Mouse (Mus musculus): ENCODE data around the gene Napa.
A peak's percentile ranks its signal among the peaks of the same experiment; 100 is the strongest.

Gene Napa

DNA sequence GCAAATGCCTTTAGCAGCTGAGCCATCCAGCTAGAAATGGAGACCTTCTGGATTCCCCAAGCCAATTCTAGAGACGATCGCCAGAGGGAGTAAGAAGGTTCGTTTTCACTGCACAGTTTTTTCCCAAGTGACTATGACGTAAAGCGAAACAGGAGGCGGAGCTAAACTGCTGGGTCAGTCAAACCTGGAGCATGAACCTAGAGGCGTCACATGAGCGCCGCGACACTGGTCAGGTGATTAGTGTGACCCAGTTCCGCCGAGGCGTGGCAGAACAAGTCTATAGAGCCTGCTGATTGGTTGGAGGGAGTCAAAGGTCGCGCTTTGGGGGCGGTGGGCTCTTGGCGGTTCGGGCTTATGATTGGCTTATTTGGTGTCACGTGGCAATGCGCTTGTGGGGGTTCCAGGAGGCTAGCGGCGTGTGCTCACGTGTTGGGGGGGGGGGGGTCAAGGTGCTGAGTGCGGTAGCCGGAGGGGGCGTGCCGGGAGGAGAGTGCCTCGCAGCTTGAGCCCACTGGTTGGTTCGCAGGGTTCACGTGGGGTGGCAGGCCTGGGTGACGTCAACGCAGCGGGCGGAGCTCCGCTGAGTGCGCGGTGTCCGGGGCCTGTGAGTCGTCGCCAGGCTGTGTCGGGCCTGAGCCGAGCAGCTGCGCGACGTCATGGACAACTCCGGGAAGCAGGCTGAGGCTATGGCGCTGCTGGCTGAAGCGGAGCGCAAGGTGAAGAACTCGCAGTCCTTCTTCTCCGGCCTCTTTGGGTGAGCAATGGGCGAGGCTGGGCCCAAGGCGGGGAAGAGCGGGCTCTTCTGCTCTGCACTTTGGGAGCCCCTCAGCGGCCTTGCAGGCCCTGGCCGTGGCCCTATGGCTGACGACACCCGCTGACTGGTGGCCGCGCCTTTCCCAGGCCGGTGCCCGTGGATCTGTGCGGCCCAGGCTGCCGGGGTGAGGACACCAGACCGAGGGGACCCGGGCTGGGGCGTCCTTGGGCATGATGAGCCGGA lies at the start of gene Napa:
Gene Napa, plus strand, starts transcription at position 438 of the 997 bp plus-strand sequence.
- DNase-seq (ENCODE audit: extremely low read depth, insufficient read length, low spot score) = peak; percentile 100

DNA sequence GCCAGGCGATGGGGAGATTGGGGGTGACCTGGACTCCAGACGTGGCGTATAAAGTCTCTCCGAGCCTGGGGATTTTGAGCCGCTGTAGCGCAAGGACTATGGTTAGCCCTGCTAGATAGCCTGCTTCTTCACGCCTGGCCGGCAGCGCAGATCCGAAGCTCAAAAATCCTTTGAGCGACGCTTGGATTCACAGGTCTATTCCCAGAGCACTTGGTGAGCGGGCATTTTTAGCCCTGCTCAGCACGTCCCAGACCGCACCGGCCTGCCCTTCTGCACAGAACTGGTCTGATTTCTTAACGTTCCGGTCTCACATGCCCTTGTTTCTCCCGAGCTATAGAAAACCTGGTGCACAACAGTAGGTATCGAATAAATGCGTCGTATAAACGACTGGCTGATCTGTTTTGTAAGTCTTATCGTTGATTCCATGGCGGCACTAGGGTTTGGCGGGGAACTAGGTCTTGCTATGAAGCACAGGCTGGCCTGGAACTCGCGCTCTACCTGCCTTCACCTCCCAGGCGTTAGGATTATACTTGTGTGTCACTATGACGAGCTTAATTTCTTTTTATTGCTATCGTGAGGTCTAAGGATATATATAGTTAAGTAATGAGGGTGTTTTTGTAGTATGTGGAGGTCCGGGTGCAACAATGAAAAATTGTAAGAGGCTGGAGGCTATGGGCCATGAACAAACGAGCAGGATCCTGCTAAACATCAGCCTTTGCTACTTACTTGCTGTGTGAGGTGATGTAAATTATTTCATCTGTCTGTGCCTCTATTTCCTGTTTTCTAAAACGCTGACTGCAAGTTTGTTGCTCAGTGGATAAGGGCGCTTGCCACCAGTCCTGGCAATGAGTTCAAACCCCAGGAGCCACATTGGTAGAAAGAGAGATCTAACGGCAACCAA lies 49.3 kb upstream of the Napa start:
- no peak for DNase-seq (ENCODE audit: extremely low read depth, insufficient read length, low spot score)

DNA sequence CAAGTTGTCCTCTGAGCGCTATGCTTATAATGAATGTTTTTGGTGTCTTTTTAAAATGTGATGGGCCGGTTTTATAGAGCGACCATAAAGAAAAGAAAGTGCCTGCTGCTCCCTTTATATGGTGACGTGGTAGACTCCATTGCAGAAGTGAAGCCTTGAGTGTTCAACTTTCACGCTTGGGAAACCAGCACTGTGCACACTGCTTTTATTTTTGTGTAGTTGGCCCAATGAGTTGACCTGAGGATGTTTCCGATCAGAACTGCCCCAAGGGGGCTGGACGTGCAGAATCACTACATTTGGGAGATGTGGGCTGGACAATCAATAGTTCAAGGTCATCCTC lies 48.7 kb upstream of the Napa start:
- no peak for DNase-seq (ENCODE audit: extremely low read depth, insufficient read length, low spot score)

DNA sequence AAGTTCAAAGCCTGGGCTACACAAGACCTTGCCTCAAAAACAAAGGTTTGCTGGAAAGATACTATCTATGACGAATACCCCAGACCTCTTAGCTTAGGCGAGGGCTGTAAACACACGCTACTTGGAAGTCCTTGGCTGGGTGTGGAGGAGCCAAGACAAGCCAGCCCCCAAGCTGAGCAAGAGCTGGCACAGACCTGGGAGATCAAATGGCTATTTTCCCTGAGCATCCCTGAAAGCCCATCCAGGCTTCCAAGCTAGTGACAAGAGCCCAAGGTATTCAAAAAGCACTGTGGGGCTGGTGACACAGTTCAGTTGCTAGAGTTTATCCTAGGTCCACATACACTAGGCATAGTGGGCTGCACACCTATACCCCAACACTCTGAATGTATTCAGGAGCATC lies 47.7 kb upstream of the Napa start:
- no peak for DNase-seq (ENCODE audit: extremely low read depth, insufficient read length, low spot score)

DNA sequence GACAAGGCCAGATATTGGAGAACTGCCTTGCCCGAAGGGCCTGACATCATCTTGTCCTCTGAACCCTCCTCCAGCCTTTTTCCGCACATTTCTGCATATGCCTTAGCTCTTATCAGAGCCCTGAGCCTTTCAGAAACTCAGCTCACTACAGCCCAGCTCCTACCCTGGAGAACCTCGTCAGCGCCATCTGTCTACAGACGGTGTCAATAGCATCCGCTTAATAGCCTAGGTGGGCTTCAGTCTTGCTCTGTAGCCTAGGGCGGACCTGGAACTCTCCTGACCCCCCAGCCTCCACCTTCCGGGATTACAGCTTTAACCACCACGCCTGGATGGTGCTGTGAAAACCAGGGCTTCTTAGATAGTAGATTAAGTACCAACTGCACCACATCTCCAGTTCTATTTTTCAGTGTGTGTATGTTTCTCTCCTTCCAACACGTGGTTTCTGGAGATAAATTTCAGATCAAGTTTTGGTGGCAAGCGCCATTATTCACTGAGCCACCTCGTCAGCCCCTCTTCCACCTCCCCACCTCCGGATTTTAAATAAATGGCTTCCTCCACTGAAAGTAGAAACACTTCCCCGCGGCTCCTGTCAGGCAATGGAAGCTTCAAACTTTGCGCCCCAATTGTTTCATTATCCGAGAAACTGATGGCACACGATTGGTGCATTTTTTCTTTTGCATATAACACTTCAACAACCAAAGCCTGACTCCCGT lies 46.2 kb upstream of the Napa start:
- DNase-seq (ENCODE audit: extremely low read depth, insufficient read length, low spot score) = peak; percentile 48

DNA sequence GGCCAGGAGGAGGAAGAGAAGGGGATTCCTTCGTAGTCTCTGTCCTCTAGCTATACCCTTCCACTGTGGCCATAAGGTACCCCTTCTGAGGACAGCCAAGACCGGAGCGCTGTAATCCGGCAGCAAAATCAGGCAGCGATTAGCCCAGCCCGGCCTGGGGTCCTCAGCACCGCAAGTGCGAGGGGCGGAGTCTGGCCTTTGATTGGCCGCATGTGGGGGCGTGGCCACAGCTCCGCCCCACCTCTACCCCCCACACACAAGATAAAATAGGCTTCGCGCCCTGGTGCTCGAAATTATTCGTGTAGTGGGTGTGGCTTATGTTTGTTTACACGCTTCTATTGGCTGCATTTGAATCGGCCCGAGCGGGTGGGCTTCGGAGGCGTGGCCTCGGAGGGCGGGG lies 45.6 kb upstream of the Napa start:
- DNase-seq (ENCODE audit: extremely low read depth, insufficient read length, low spot score) = peak; percentile 97

DNA sequence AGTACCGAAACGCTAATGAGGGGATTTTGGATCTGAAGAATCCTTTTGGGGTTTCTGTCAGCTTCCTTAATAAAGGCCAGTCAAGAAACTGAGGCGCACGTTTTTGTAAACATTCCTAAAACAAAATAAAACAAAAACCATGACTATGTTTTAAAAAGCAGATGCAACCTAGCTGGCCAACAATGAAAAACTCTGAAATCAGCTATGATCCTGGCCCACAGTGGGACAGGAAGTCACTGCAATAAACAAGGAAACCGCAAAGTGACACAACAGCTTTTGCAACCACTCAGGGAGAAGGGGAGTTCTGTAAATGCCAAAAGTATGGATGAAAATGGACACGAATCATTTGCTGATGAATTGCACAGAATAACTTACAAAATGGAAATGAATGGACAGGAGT lies 45.2 kb upstream of the Napa start:
- no peak for DNase-seq (ENCODE audit: extremely low read depth, insufficient read length, low spot score)

DNA sequence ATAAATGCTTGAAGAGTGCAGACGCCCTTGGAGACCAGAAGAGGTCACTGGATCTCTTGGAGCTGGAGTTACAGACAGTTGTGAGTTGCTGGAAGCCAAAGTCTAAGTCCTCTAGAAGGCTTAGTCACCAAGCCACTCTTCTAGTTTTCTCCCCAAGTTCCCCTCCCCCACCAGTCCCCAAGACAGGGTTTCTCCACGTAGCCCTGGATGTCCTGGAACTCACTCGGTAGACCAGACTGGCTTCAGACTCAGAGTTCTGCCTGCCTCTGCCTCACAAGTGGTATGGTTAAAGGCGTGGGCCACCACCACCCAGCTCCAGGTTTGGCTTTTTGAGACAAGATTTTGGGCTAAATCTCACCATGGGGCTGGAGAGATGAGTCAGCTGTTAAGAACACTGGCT lies 43.3 kb upstream of the Napa start:
- peak; percentile 40 for DNase-seq (ENCODE audit: extremely low read depth, insufficient read length, low spot score)

DNA sequence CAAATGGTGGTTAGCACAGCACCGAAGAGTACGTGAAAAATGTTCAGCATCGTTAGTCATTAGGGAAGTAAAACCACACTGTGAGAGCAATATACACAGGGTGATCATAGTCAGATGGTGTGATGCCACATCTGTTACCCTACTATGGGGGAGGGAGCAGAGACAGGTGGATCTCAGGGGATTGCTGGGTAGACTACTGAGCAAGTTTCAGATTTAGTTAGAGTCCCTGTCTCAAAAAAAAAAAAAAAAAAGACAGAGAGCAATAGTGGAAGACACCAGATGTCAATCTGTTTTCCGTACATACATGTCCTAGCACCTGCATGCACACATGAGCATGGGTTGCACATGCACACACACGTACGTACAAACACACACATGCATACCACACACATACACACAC lies 42.6 kb upstream of the Napa start:
- no peak for DNase-seq (ENCODE audit: extremely low read depth, insufficient read length, low spot score)

DNA sequence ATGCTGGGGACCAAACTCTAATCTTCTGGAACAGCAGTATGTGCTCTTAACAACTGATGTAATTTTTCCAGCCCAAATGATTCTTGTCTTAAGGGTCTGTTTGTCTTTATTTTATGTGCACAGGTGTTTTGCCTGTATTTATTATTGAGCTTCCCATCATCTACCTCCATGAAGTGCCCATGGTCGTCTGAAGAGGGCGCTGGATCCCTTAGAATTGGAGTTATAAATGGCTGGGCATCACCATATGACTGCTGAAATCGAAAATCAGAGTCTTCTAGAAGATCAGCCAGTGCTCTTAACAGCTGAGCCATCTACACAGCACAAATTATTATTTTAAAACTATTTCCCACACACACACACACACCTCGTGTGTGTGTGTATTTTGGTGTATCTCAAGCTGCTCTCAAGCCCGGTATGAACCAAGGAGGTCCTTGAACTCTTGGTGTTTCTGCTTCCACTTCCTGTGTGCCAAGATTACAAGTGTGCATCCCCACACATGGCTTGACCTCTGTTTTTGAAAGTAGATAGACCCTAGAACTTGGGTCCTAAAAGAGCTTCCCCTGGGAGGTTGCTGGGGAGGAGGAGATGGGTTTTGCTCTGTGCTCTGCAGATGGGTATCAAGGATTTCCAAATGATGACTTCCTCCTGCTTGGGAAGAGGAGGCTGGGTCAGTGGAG lies 41.7 kb upstream of the Napa start:
- no peak for DNase-seq (ENCODE audit: extremely low read depth, insufficient read length, low spot score)

DNA sequence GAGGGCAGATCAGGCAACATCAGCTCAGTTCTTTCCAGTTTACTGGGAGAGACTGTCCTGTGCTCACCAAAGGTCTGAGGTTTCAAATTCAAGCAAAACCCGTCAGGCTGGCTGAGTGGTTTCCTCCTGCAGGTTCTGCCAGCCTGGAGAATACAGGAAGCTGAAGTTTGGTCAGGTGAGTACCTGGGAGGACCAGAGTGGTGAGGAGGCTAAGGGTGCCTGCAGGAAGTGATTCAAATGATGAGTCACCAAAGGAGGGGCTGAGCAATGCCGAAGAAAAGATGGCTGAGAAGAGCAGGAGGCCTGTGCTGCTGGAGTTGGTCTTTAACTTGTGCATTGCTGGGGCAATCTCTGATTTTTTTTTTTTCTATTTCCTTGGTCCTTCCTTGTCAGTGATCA lies 41.1 kb upstream of the Napa start:
- DNase-seq (ENCODE audit: extremely low read depth, insufficient read length, low spot score) = peak; percentile 39

DNA sequence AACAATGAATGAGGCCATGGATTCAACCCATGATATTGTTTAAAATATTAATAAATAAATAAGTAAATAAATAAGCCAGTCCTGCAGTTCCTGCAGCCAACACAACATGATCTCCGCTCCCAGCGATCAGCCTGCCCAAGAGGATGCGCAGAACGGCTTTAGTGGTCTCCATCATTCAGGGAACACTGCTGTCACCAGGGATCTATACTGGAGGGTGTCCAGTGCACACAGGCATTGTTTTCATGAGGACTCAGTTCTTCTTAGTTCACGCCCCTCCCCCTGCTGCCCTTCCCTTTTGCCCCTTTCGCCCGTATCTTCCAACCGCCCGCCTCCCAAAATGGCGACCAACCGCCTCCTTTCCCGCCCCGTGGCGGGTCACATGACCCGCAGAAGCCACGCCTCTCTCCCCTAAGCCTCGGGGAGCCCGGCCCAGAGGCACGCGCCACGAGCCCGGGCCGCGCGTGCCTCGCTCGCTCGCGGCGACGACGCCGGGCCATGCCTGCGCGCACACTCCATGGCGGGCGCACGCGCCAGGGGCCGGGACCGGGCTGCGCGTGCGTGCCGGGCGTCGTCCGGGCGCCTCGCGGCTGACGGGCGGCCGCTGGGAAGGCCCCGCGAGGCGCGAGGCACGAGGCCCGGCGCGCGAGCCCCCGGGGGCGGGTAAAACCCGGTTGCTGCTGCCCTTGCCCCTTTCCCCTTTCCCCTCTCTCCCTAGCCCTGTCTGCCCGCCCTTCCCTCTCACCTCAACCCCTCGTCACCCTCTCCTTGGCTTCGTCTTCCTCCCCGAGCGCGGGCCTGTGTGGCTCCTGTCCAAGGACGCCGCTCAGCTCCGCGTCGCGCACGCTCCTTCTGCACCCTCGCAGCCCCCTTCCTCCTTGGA lies 36.8 kb upstream of the Napa start, which contains the start of gene Zfp541:
Gene Zfp541, plus strand, starts transcription at position 596 of the 880 bp plus-strand sequence.
- no peak for DNase-seq (ENCODE audit: extremely low read depth, insufficient read length, low spot score)

DNA sequence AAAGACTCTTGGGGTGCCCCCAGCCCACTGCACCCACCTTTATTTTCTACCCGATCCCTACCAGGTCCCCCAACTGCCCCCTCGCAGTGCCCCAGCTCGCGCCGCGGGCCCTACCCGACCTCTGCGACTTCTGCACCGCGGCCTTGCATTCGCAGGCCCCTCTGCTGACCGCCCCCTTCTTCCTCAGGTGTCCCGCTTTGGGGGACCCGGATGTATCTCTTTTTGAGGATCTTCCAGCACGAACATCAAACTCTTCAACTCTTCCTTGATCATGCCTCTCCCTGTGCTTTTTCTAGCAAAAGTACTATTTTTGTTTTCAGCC lies 36.2 kb upstream of the Napa start:
- DNase-seq (ENCODE audit: extremely low read depth, insufficient read length, low spot score) = no peak

DNA sequence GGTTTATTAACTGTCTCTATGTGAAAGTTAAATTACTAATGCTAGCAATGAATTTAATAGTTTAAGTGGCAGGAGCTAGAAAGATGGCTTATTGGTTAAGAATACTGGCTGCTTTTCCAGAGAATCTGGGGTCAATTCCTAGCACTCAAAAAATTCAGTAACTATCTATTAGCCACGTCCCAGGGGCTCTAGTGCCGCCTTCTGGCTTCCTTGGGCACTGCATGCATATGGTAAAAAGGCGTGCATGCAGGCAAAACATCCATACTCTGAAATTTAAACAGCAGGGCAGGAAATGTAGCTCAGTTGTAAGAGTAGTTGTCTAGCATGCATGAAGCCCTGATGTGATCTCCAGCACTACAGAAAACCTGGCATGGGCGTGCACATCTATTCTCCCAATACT lies 34.8 kb upstream of the Napa start:
- no peak for DNase-seq (ENCODE audit: extremely low read depth, insufficient read length, low spot score)

DNA sequence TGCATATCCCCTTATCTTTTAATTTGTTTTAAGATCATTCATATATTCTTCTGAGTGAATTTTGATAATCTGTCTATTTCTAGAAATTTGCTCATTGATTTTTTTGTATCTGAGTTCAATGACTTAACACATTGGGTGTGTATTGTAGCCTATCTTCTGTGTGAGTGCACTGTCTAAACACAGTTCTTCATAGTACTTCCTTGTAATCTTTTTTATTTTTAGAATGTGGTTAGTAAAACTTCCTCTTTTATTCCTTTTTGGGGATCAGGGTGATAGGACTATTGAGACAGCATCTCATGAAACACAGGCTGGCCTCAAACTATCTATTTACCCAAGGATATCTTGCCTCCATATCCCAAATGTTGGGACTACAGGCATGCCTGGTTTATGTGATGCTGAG lies 27.4 kb upstream of the Napa start:
- no peak for DNase-seq (ENCODE audit: extremely low read depth, insufficient read length, low spot score)

DNA sequence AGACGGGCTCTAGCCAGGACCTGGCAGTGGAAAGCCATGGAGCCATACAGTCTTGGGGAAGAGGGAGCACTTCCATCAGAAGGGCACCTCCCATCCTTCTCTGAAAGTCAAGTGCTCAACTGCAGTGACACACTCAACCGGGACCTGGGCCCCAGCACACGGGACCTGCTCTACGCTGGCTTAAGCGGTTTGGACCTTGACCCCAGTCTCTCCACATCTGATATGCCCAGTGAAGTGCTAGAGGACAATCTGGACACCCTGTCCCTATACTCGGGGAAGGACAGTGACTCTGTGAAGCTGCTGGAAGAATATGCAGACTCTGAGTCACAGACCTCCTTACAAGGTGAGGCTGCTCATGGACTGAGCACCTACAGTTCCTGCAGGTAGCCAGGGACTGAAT lies 26.4 kb upstream of the Napa start:
- no peak for DNase-seq (ENCODE audit: extremely low read depth, insufficient read length, low spot score)

DNA sequence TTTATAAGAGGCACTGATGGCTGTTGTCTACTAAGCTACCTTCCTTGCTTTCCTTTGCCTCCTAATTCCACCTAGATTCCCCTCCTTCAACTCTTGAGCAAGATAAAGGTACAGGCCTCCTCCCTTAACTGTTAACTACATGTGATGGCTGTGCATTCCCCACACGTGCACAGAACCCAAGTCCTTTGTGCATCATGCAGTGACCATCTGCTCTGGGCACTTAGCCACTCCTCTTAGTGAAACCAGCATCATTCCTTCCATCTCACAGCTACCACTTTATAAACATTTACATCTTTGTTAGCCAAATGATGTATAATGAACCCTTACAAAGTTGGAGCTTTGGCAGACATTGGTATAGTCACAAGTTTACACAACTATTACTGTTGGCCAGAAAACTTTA lies 18.3 kb upstream of the Napa start:
- no peak for DNase-seq (ENCODE audit: extremely low read depth, insufficient read length, low spot score)

DNA sequence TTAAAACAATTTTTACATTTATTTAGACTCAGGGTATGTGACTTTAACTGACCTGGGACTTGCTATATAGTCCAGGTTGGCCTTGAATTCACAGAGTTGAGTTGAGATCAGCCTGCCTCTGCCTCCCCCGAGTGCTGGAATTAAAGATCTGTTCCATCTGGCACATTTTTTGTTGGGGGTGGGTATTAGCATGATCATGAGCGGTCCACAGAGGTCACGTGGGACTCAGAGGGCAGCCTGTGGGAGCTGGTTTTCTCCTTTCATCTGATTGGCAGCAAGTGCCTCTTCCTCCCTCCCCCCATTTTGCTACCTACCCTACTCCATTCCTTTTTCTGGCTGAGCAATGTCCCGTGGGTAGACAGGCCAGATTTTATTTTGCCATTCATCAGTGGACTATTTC lies 17.7 kb upstream of the Napa start:
- DNase-seq (ENCODE audit: extremely low read depth, insufficient read length, low spot score) = no peak

DNA sequence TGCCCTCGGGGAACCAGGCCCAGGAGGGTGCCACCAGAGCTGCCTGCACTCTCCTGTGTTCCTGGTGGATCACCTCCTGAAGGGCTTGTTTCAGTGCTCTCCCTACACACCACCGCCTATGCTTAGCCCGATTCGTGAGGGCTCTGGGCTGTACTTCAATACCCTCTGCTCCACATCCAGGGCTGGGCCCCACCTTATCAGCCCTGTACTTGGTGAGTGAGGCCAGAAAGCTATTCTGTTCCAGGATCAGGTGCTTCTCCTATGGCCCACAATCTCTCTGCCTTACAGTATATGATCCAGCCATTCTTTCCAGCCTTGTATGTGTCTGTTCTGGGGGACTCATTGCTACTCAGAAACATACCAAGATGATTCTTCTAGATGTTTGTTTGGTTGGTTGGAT lies 14.9 kb upstream of the Napa start:
- DNase-seq (ENCODE audit: extremely low read depth, insufficient read length, low spot score) = no peak

DNA sequence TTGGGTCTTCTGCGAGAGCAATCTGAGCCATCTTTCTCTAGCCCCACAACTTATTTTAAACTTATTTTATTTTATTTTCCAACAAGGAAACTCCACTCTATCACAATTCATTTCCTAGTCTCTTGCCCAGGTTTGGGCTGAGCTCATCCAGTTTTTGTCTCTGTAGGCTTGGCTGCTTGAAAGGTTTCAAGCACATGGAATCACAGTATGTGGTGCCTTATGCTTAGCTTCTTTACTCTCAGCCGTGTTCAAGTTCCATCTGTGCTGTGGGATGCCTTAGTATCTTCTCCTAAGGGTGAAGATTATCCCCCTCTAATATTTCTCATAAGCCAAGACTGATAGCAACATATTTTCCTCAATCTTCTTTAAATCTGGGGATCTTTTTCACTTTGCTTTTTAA lies 10.7 kb upstream of the Napa start:
- DNase-seq (ENCODE audit: extremely low read depth, insufficient read length, low spot score) = no peak

All from 3134 (cell line).